Mouse (Mus musculus) neutrophil, adult 5-6 weeks (primary cell): ENCODE data around the gene Cdk8. TPM values are rescaled to one million over a fixed set of nuclear protein-coding genes. Genes with fewer than 3 reads are reported as not detected.
A peak's percentile ranks its signal among the peaks of the same experiment; 100 is the strongest.

Experiments
- ATAC-seq: fragments of 151-379, 151-347 bp; 2 replicates; pipeline ENCODE4 v1.8.0; 2017; ENCODE audit warnings: mild to moderate bottlenecking, moderate TSS enrichment; ENCODE audit not compliant: insufficient number of reproducible peaks, poor library complexity, low FRiP score, severe bottlenecking; ENCODE audit errors: extremely low read depth
- total RNA-seq: library from RNA; stranded (forward); fragments of 200-1000 nt; gene quantifications from 2 replicates; pipeline ENCODE4 v1.2.3, GENCODE M21; 2017

The Cdk8 gene
- total RNA-seq, 1 experiment from 2014 or later, result 40.5 TPM

GRCm38 (mm10) chr5:146271662-146272061 lies 40.6 kb downstream of the Cdk8 start:
- no peak for ATAC-seq

DNA sequence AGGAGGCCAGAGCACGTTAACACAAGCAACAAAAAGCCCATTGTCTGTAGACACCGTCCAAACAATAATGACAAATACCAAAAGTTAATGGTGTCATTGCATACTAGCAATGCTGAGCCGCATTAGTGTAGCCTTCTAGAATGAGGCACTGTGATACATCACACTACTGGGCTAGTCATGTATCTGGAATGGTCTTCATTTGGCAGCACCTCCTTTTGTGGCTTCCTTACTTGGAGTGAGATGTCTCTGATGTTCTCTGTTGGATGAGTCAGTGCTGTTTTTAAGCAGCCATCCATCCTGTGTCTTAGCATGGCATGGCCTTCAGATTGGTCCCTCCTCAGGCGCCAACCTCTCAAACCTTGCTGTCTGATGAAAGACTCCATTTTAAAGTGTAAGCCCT lies 42.1 kb downstream of the Cdk8 start:
- ATAC-seq, result no peak

DNA sequence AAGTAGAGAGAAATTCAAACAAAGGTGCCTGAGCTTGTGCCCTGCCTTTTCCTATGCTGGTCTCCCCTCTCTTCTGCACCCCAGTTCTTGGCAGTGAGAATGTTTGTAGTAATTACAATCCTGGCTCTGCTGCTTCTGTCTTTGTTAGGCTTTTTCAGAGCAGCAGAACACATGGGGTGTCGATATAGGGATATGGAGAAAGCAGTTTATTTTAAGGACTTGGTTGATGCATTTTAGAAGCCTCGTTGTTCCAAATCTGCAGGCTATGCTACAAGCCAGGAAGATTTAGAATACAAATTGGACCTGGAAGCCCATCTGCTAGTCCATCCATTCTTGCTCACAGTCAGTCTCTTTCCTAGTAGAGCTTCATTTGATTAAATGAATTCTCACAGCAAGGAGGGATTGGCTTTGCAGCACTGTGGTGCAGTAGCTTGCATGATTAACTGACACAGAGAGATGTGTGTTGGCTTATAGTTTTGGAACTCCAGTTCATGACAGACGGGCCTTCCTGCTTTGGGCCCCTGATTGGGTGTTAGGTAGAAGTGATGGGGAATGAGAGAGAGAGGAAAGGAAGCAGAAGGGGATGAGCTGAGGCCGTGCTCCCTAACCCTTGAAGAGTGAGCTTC lies 43.5 kb downstream of the Cdk8 start:
- ATAC-seq, result no peak

DNA sequence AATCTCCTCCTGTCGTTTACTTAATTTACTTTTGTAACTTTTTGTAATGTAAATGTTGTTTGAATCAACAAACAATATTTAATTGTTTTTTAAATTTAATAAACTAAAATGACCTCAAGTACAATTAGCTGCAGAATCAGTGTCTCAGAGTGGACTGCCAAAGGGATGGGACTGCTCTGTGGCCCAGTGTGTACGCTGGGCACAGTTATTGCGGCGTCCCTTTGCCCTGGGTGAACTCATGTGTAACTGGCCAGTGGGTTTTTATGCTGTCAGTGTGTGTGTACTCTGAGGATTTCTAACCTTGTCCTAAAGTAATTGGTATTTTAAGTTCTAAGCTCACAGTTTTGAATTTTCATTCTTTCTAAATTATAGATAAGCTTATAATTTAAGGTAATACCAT lies 46.5 kb downstream of the Cdk8 start:
- ATAC-seq, result no peak

- no peak for ATAC-seq
Observed at GRCm38 (mm10) chr5:146280012-146280411, 49.0 kb downstream of the Cdk8 start.

GRCm38 (mm10) chr5:146281241-146281818 lies 50.3 kb downstream of the Cdk8 start:
- no peak for ATAC-seq

GRCm38 (mm10) chr5:146281884-146282579 lies 51.0 kb downstream of the Cdk8 start:
- no peak for ATAC-seq

DNA sequence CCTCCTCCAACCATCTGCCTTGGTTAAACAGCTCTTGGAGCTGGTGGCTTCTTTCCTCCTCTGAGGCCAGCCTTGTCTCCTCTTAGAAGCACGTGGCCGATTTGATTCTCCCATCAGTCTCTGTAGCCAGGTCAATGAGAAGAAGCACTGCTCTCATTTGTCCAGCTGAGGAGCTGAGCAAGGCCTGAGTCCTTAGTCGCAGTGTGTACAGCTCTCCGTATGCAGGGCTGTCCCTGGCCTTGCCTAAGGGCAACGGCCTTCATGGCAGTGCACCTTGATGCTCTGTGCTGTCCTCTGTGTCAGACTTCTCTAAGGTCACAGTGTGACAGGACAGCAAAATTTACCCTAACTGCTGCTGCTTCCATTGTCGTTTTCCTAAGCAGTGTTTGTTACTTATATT lies 52.9 kb downstream of the Cdk8 start:
- ATAC-seq, result no peak

GRCm38 (mm10) chr5:146287416-146287815 lies 56.4 kb downstream of the Cdk8 start:
- no peak for ATAC-seq

DNA sequence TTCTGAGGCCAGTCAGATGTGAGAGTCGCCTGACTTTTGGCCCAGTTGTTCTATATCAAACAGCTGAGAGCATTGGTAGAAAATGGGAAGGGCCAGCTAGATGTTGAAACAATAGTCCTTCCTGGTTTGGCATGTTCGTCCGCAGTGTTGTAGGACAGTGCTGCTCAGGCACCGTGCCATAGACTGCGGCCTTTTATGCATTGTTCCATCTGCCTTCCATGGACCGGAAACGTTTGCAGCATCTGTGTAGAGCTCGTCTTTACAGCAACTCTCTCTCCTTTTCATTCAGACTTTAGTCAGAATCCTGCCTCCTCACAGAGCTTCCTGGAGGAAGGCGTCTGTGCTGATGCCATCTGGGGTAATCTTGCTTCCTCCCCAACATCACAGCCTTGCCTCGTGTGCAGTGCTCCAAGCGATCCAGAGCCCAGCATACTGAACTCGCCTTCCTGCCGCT lies 57.0 kb downstream of the Cdk8 start:
- ATAC-seq, result no peak

DNA sequence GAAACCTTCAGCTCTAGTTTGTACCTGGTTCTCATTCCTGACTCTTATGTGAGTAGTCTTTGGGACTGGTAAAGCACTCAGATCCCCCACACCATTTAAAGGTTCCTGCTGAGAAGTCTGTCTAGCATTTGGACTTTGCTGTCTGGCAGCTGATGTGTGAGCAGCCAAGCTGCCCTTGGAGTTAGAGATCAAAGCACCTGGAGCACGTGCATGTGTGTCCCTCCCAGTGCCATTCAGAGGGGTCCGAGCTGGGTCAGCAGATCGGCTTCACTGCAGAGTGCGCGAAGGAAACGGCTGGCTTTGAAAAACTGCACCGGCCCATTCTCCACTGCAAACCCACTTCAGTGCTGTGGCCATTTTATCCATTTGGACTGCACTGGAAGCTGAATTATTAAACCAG lies 58.9 kb downstream of the Cdk8 start:
- ATAC-seq, result no peak

GRCm38 (mm10) chr5:146290446-146290845 lies 59.4 kb downstream of the Cdk8 start:
- no peak for ATAC-seq

DNA sequence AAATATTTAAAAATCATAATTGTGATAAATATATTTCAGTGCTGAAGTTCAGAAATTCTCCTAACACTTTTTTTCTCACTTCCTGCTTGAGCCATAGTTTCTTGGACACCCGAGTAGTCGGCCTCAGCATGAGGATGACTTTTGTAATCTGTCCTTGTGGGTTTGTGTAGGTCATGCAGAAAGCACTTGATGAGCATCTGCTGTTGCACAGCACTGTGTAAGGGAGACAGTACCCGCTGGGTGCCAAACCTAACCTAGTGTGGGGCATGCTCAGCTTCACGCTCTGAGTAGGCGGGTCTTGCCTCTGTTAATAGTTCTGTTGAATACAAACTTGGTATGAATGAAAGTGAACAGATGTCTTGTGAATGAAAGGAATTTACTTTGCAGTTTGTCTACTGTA lies 60.5 kb downstream of the Cdk8 start:
- ATAC-seq, result no peak

DNA sequence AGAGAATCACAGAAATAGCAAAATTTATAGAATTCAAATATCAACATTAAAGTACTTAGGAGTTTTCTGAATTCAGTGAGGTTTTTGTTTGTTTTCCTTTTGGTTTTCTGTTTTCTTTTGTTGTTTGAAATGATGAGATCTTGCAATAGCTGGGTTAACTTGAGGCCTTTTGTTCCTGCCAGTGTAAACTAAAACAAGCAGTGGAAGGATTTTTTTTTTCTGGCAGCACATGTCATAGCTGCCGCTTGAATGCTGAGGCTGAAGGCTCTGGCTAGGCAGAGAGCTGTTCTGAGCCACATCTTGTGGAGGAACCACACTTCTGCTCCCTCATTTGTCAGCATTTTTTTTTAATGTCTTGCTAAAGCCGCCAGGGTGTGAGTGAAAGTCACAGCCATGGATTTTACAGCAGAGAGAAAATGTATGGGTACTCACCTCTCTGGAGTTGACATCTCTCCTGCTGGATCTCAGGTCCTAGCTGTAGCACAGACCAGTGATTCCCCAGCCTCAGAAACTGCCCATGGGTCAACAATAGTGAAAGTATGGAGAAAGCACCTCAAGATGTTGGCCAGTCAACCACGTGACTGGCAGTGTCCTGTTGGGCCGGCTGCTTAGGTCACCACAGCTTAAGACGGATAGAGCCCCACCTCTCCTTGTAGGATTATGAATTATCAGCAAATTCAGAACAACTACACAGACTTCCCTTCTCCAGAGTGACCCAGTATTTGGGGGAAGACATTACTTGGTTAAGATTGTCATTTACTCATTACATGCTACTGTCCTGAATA lies 62.1 kb downstream of the Cdk8 start:
- no peak for ATAC-seq

DNA sequence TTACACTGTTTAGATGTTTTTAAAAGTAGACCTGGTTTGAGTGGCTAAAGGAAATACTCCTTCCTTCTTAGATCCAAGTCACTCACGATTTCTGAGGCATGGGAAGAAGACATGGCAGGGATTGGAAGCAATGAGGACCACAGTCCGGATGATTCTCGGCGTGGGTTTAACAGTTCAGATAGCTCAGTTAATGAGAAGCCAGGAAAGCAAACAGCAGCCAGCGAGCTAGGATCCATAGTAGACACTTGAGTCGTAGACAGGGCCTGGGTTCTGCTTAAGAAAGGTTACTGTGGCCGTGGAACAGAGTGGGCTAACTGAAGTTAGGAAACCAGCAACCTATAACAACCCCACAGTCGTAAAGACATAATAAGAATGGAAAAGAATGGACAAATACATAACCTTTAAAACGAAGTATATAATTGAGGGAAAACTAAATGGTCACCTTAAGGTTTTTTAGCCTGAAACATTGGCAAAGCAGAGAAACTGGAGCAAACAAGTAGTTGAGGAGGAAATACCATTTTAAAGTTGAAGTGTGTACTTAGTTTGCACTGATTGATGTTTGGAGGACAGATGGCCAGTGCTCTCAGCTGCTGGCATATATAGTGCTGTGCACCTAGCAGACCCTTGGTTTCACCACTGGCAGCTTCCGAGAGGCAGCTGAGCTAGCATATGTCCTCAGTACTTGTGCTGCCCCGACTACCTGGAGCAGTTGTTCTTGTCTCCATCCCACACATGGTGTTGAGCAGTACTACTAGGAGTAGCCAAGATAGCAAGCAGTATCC lies 63.1 kb downstream of the Cdk8 start:
- no peak for ATAC-seq

GRCm38 (mm10) chr5:146294834-146295233 lies 63.8 kb downstream of the Cdk8 start:
- ATAC-seq, result no peak

GRCm38 (mm10) chr5:146298807-146299519 lies 67.9 kb downstream of the Cdk8 start:
- peak; percentile 48; the same call in 1 of the 2 replicates for ATAC-seq

- ATAC-seq, result peak; percentile 23; the same call in 1 of the 2 replicates
Observed at GRCm38 (mm10) chr5:146299520-146299870, 68.5 kb downstream of the Cdk8 start.
